Mouse (Mus musculus): ENCODE results near the gene Chil5. TPM values are rescaled to one million over a fixed set of nuclear protein-coding genes. Genes with fewer than 3 reads are reported as not detected.
"Not testable (repeated sequence)": the region's sequence is repeated elsewhere in the genome, so short reads cannot be mapped to it uniquely, and the experiment has no call there.

Chil5 gene
- polyA plus RNA-seq (2015; fragmentation: Nextera tagmentation; extraction: Ambion mirVana) = 0.27 TPM in 1 of 2 replicates, not detected in the other

GRCm38 (mm10) chr3:106032781-106033180 is at the start of gene Chil5:
Gene Chil5 (minus strand): TSS chr3:106032814.
- H3K27me3 ChIP-seq = no peaks in the 10 kb centered on the region
- ATAC-seq (replicated peaks; ENCODE audit: insufficient number of reproducible peaks, insufficient read depth, low FRiP score, low read depth) = no peak
- no peaks in the 10 kb centered on the region for H3K4me1 ChIP-seq (replicated peaks)
- no peak within 1 kb of the TSS for H3K9ac ChIP-seq
- no peaks in the 10 kb centered on the region for H3K9me3 ChIP-seq (replicated peaks)
- H3K4me3 ChIP-seq = no peak within 1 kb of the TSS
- 65% methylated on average over 1 of the region's 1 CpGs for WGBS
- H3K4me2 ChIP-seq = no peak within 1 kb of the TSS
- H3K27ac ChIP-seq = no peak within 1 kb of the TSS
- no peaks in the 10 kb centered on the region for H3K36me3 ChIP-seq

GRCm38 (mm10) chr3:106074824-106075223 is 42.2 kb upstream of the Chil5 start:
- Histone ChIP-seq H3K4me1 (replicated peaks) (no peaks in the 10 kb centered on the region), H3K27me3 (no peaks in the 10 kb centered on the region), H3K27ac (no peak overlapping the region), H3K36me3 (no peaks in the 10 kb centered on the region), H3K4me2 (no peak overlapping the region), H3K9me3 (replicated peaks) (no peaks in the 10 kb centered on the region), H3K9ac (no peak overlapping the region), H3K4me3 (no peak overlapping the region)
- 28% methylated on average over 1 of the region's 1 CpGs for WGBS
- ATAC-seq (replicated peaks; ENCODE audit: insufficient number of reproducible peaks, insufficient read depth, low FRiP score, low read depth) = no peak

GRCm38 (mm10) chr3:106070994-106071393 is 38.4 kb upstream of the Chil5 start:
- H3K4me3 ChIP-seq = no peak overlapping the region
- no peak overlapping the region for H3K4me2 ChIP-seq
- no peaks in the 10 kb centered on the region for H3K4me1 ChIP-seq (replicated peaks)
- no peak overlapping the region for H3K27ac ChIP-seq
- H3K36me3 ChIP-seq = no peaks in the 10 kb centered on the region
- no peak overlapping the region for H3K9ac ChIP-seq
- WGBS = 62% methylated on average over 2 of the region's 2 CpGs
- ATAC-seq (replicated peaks; ENCODE audit: insufficient number of reproducible peaks, insufficient read depth, low FRiP score, low read depth) = no peak
- no peaks in the 10 kb centered on the region for H3K9me3 ChIP-seq (replicated peaks)
- H3K27me3 ChIP-seq = no peaks in the 10 kb centered on the region

GRCm38 (mm10) chr3:106067707-106068106 is 35.1 kb upstream of the Chil5 start:
- H3K9me3 ChIP-seq (replicated peaks); H3K9ac ChIP-seq; H3K4me3 ChIP-seq; H3K4me1 ChIP-seq (replicated peaks); H3K27me3 ChIP-seq; H3K36me3 ChIP-seq; H3K27ac ChIP-seq; H3K4me2 ChIP-seq; ATAC-seq (replicated peaks; ENCODE audit: insufficient number of reproducible peaks, insufficient read depth, low FRiP score, low read depth): not testable (repeated sequence)
- WGBS = 36% methylated on average over 5 of the region's 5 CpGs

- no peak overlapping the region for H3K4me2 ChIP-seq
- no peak overlapping the region for H3K9ac ChIP-seq
- H3K4me3 ChIP-seq = no peak overlapping the region
- H3K27me3 ChIP-seq = no peaks in the 10 kb centered on the region
- ATAC-seq (replicated peaks; ENCODE audit: insufficient number of reproducible peaks, insufficient read depth, low FRiP score, low read depth) = no peak
- H3K27ac ChIP-seq = no peak overlapping the region
- no peaks in the 10 kb centered on the region for H3K36me3 ChIP-seq
- 75% methylated on average over 3 of the region's 3 CpGs for WGBS
- no peaks in the 10 kb centered on the region for H3K9me3 ChIP-seq (replicated peaks)
- no peaks in the 10 kb centered on the region for H3K4me1 ChIP-seq (replicated peaks)
Measured at GRCm38 (mm10) chr3:106057966-106058365, 25.4 kb upstream of the Chil5 start.

- H3K9ac ChIP-seq = no peak overlapping the region
- H3K4me3 ChIP-seq = no peak overlapping the region
- H3K27ac ChIP-seq = no peak overlapping the region
- no peaks in the 10 kb centered on the region for H3K4me1 ChIP-seq (replicated peaks)
- no peaks in the 10 kb centered on the region for H3K27me3 ChIP-seq
- no peak overlapping the region for H3K4me2 ChIP-seq
- no peak for ATAC-seq (replicated peaks; ENCODE audit: insufficient number of reproducible peaks, insufficient read depth, low FRiP score, low read depth)
- H3K9me3 ChIP-seq (replicated peaks) = no peaks in the 10 kb centered on the region
- WGBS = 53% methylated on average over 18 of the region's 18 CpGs
- no peaks in the 10 kb centered on the region for H3K36me3 ChIP-seq
Measured at GRCm38 (mm10) chr3:106051896-106052295, 19.3 kb upstream of the Chil5 start.

- Histone ChIP-seq H3K36me3 (no peaks in the 10 kb centered on the region), H3K4me3 (no peak overlapping the region), H3K4me2 (no peak overlapping the region), H3K4me1 (replicated peaks) (no peaks in the 10 kb centered on the region), H3K9me3 (replicated peaks) (no peaks in the 10 kb centered on the region), H3K27me3 (no peaks in the 10 kb centered on the region), H3K9ac (no peak overlapping the region), H3K27ac (no peak overlapping the region)
- WGBS = 68% methylated on average over 2 of the region's 2 CpGs
- no peak for ATAC-seq (replicated peaks; ENCODE audit: insufficient number of reproducible peaks, insufficient read depth, low FRiP score, low read depth)
Measured at GRCm38 (mm10) chr3:106040306-106040705, 7.7 kb upstream of the Chil5 start.

GRCm38 (mm10) chr3:106024135-106024534 is 8.5 kb downstream of the Chil5 start:
- no peak for ATAC-seq (replicated peaks; ENCODE audit: insufficient number of reproducible peaks, insufficient read depth, low FRiP score, low read depth)
- Histone ChIP-seq H3K27ac (no peak overlapping the region), H3K36me3 (no peaks in the 10 kb centered on the region), H3K4me1 (replicated peaks) (no peaks in the 10 kb centered on the region), H3K9ac (no peak overlapping the region), H3K4me3 (no peak overlapping the region), H3K27me3 (no peaks in the 10 kb centered on the region), H3K9me3 (replicated peaks) (no peaks in the 10 kb centered on the region), H3K4me2 (no peak overlapping the region)
- 81% methylated on average over 2 of the region's 2 CpGs for WGBS

GRCm38 (mm10) chr3:106021840-106022239 is 10.8 kb downstream of the Chil5 start:
- Histone ChIP-seq H3K4me1 (replicated peaks) (no peaks in the 10 kb centered on the region), H3K9ac (no peak overlapping the region), H3K27ac (no peak overlapping the region), H3K4me2 (no peak overlapping the region), H3K27me3 (no peaks in the 10 kb centered on the region), H3K9me3 (replicated peaks) (no peaks in the 10 kb centered on the region), H3K4me3 (no peak overlapping the region), H3K36me3 (no peaks in the 10 kb centered on the region)
- no peak for ATAC-seq (replicated peaks; ENCODE audit: insufficient number of reproducible peaks, insufficient read depth, low FRiP score, low read depth)

- Histone ChIP-seq H3K9ac (no peak within 1 kb of the TSS), H3K4me2 (no peak within 1 kb of the TSS), H3K27ac (no peak within 1 kb of the TSS), H3K9me3 (replicated peaks) (no peaks in the 10 kb centered on the region), H3K27me3 (no peaks in the 10 kb centered on the region), H3K4me1 (replicated peaks) (no peaks in the 10 kb centered on the region), H3K4me3 (no peak within 1 kb of the TSS), H3K36me3 (no peaks in the 10 kb centered on the region)
- ATAC-seq (replicated peaks; ENCODE audit: insufficient number of reproducible peaks, insufficient read depth, low FRiP score, low read depth) = no peak
- 71% methylated on average over 2 of the region's 2 CpGs for WGBS
Measured at GRCm38 (mm10) chr3:106014546-106014945, 18.1 kb downstream of the Chil5 start, which contains the start of gene Pifo. Gene Pifo (minus strand): TSS chr3:106014646.

- not testable (repeated sequence) for H3K4me1 ChIP-seq (replicated peaks); ATAC-seq (replicated peaks; ENCODE audit: insufficient number of reproducible peaks, insufficient read depth, low FRiP score, low read depth); H3K27ac ChIP-seq; H3K27me3 ChIP-seq; H3K4me2 ChIP-seq; H3K4me3 ChIP-seq; H3K9me3 ChIP-seq (replicated peaks); H3K9ac ChIP-seq; H3K36me3 ChIP-seq
- WGBS = 50% methylated on average over 10 of the region's 10 CpGs
Measured at GRCm38 (mm10) chr3:106003360-106003759, 29.3 kb downstream of the Chil5 start.

- 22% methylated on average over 17 of the region's 17 CpGs for WGBS
- Histone ChIP-seq H3K9ac (no peak overlapping the region), H3K4me3 (peak overlapping the region; percentile 22), H3K27me3 (no peaks in the 10 kb centered on the region), H3K36me3 (no peaks in the 10 kb centered on the region), H3K4me1 (replicated peaks) (peaks cover 7% of the 10 kb centered on the region; the same call in 1 of the 2 replicates), H3K4me2 (peak overlapping the region; percentile 55), H3K27ac (no peak overlapping the region), H3K9me3 (replicated peaks) (no peaks in the 10 kb centered on the region)
- peak; percentile 72 for ATAC-seq (replicated peaks; ENCODE audit: insufficient number of reproducible peaks, insufficient read depth, low FRiP score, low read depth)
Measured at GRCm38 (mm10) chr3:106001416-106002370, 30.9 kb downstream of the Chil5 start.
